ENCODE assay signal across 30 mouse cellular contexts in the genomic region with DNA sequence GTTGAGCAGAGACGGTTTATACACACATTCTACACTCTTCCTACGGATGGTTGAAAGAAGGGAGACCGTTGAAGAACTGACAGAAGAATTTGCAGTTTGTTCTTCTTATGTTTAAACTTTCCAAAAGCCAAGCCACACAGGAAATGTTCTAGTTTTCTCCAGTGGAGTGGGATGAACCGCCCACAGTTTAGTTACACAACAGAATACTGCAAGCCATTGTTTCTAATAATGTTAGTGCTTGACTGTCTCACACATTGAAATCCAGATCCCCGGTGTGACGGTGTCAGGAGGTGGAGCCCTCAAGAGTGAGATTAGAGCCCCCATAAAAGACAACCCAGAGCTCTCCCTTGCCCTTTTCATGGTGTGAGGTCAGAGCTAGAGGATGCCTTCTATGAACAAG.
DNase-seq lines count a peak whose midpoint lies in the region; TF ChIP-seq lines count a peak whose summit lies in the region.
"Had no signal": no experiment of that assay in that cellular context is flagged by ENCODE, and none has a peak within 500 bp of the region (broad histone marks: within the 10 kb centered on the region; RNA-seq: fewer than 3 reads in every experiment).

No protein-coding gene starts in this region.

- H3K27ac ChIP-seq in left cerebral cortex, adult 2 months: peak overlapping the region; percentile 71
- peak overlapping the region; percentile 38; the same call in 1 of the 2 replicates for H3K27ac ChIP-seq in cortical plate, adult 2 months (ENCODE audit: insufficient read depth, low read length)
- peak overlapping the region; percentile 46; the same call in 1 of the 2 replicates for H3K27ac ChIP-seq in olfactory bulb, adult 2 months (ENCODE audit: insufficient read depth, low read depth, low read length)
- H3K27ac ChIP-seq: embryonic facial prominence, embryonic 10.5 days; embryonic facial prominence, embryonic 15.5 days; forebrain, embryonic 12.5 days; gastrocnemius, adult 2 months; hindbrain, embryonic 14.5 days; limb, embryonic 10.5 days; limb, embryonic 15.5 days; liver, embryonic 13.5 days; macrophage; midbrain, embryonic 15.5 days; neural tube, embryonic 15.5 days had no signal

- H3K4me1 ChIP-seq in cortical plate, adult 2 months (ENCODE audit: control insufficient read depth, insufficient read depth, low read length): peaks cover 2% of the 10 kb centered on the region; the same call in 1 of the 2 replicates
- peaks cover 8% of the 10 kb centered on the region for H3K4me1 ChIP-seq in olfactory bulb, adult 2 months (ENCODE audit: control insufficient read depth, insufficient read depth, low read length)
- H3K4me1 ChIP-seq: embryonic facial prominence, embryonic 10.5 days; embryonic facial prominence, embryonic 15.5 days; forebrain, embryonic 12.5 days; heart, embryonic 12.5 days; limb, embryonic 10.5 days; limb, embryonic 15.5 days; liver, embryonic 13.5 days; midbrain, embryonic 15.5 days; neural tube, embryonic 15.5 days had no signal

- H3K4me3 ChIP-seq in left cerebral cortex, adult 2 months: no peak overlapping the region
- H3K4me3 ChIP-seq in cortical plate, adult 2 months (ENCODE audit: insufficient read depth, low read length): no peak overlapping the region
- H3K4me3 ChIP-seq in olfactory bulb, adult 2 months (ENCODE audit: insufficient read depth, low read depth, low read length): no peak overlapping the region
- H3K4me3 ChIP-seq: embryonic facial prominence, embryonic 10.5 days; embryonic facial prominence, embryonic 15.5 days; forebrain, embryonic 12.5 days; gastrocnemius, adult 2 months; heart, embryonic 12.5 days; limb, embryonic 10.5 days; limb, embryonic 15.5 days; liver, embryonic 13.5 days; midbrain, embryonic 15.5 days; neural tube, embryonic 15.5 days had no signal

- TF ChIP-seq POLR2A in cortical plate, adult 2 months (IDR thresholded peaks at IDR 0.05; ENCODE audit: extremely low read depth, insufficient read depth, low read length): no peak
- TF ChIP-seq POLR2A in olfactory bulb, adult 2 months (IDR thresholded peaks at IDR 0.05; ENCODE audit: insufficient read depth, low read depth, low read length): no peak

- 37% methylated on average over 6 of the region's 6 CpGs for WGBS in olfactory bulb, adult 2 months

- TF ChIP-seq CTCF in left cerebral cortex, adult 2 months (IDR thresholded peaks at IDR 0.05): no peak
- TF ChIP-seq CTCF in cortical plate, adult 2 months (IDR thresholded peaks at IDR 0.05; ENCODE audit: extremely low read depth, insufficient read depth, low read length): no peak
- no peak for TF ChIP-seq CTCF in olfactory bulb, adult 2 months (IDR thresholded peaks at IDR 0.05; ENCODE audit: insufficient read depth, low read depth, low read length)

- intact Hi-C loops in left cerebral cortex, adult 2 months (cut with DNase I): loop anchor here (10.0 kb wide), 1 partner anchor 172 kb away; no protein-coding TSS in a partner anchor
- intact Hi-C loops in left cerebral cortex, postnatal 36 days (cut with DNase I): no loop called here

- DNase-seq in layer of hippocampus, adult 18-20 months (ENCODE audit: low spot score in 2 of 2): peak; percentile 32 to 79
- no peak for DNase-seq in layer of hippocampus, postnatal 14 days (ENCODE audit: low spot score in 2 of 2)
- DNase-seq in left cerebral cortex, adult 2 months (ENCODE audit: extremely low spot score in 1 of 2, low spot score in 2 of 2): no peak
- DNase-seq in left cerebral cortex, postnatal 36 days (ENCODE audit: low spot score in 2 of 2): no peak
- no peak for DNase-seq in heart, adult 8-10 months (ENCODE audit: low spot score)
- DNase-seq: adrenal gland, postnatal 25 days; cerebellum, adult 2 months; cerebellum, postnatal 14 days; forebrain, postnatal 0 days; gastrocnemius, adult 2 months; gastrocnemius, postnatal 36 days; heart, adult 18-20 months; heart, postnatal 4 days; kidney, adult 9 months; kidney, postnatal 10 days; liver, embryonic 13.5 days; lung, adult 2 months; lung, postnatal 10 days had no signal

Comparison
In these comparisons a context has a peak if more than half of its experiments do, and no peak if none do; other contexts are left out.
1. DNase-seq: peak in layer of hippocampus, adult 18-20 months (2 of 2); none in layer of hippocampus, postnatal 14 days (0 of 2), left cerebral cortex, adult 2 months (0 of 2), left cerebral cortex, postnatal 36 days (0 of 2) and heart, adult 8-10 months (single experiment).
2. Peak in every context shown above with its lines, with median percentiles within 50 percentile points of each other: H3K27ac ChIP-seq.